Mouse (Mus musculus) olfactory bulb, adult 2 months (tissue): ENCODE results near the gene Spint2.

Experiments
- CTCF ChIP-seq: fragments of 200-500 bp; IDR thresholded peaks from 2 replicates; pipeline ENCODE4 v1.5.1; 2012; ENCODE audit warnings: low read depth, mild to moderate bottlenecking, low read length, moderate library complexity; ENCODE audit not compliant: insufficient read depth
- POLR2A ChIP-seq: fragments of 200-500 bp; IDR thresholded peaks from 2 replicates; pipeline ENCODE4 v1.6.1; 2012; ENCODE audit warnings: mild to moderate bottlenecking, low read depth, low read length, moderate library complexity; ENCODE audit not compliant: insufficient read depth

- TF ChIP-seq POLR2A (no peak), CTCF (no peak)
These were observed 20.9 kb upstream of the Spint2 start for GRCm38 (mm10) chr7:29302641-29303040.
